Mouse (Mus musculus) embryonic fibroblast, embryonic 13.5 days (primary cell): ENCODE data around the gene Ccdc189.

Experiments used
- CTCF ChIP-seq: IDR thresholded peaks from 2 replicates; pipeline ENCODE4 v1.5.1; 2011; ENCODE audit warnings: mild to moderate bottlenecking, control low read depth, low read length, moderate library complexity, borderline replicate concordance; ENCODE audit not compliant: insufficient read depth
- POLR2A ChIP-seq: IDR thresholded peaks from 2 replicates; pipeline ENCODE4 v1.6.1; 2011; ENCODE audit warnings: low read depth, mild to moderate bottlenecking, control low read depth, low read length, moderate library complexity

DNA sequence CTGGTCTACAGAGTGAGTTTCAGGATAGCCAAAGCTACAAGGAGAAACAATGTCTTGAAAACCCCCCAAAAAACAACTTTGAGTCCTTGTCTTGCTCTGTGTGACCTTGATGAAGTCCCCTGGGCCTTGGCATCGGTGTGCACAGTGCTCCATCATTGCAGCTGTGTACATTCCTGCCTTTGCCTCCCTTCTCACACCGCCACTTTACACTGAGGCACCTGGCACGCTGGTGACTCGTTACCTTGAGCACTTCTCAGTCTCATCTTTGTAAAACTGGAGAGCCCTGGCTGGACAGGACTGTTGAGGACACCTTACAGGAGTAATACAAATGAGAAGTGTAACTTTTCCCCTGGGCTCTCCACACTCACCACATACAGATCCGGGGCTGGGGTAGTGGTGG lies 1.2 kb downstream of the Ccdc189 start:
- TF ChIP-seq POLR2A: no peak
- no peak for TF ChIP-seq CTCF
